Mouse (Mus musculus) forebrain, embryonic 10.5 days (tissue): ENCODE measurements around the gene Myrfl. TPM values are rescaled to one million over a fixed set of nuclear protein-coding genes. Genes with fewer than 3 reads are reported as not detected.
A peak's percentile ranks its signal among the peaks of the same experiment; 100 is the strongest.

Experiments used
- DNase-seq: peaks from one replicate; pipeline ENCODE4 v3.0.0-alpha.2; 2017; ENCODE audit warnings: low spot score; ENCODE audit errors: extremely low spot score
- H3K27ac ChIP-seq: fragments of 300-500 bp; sonication (generic); 2 replicates; pipeline ENCODE4 v1.5.1; 2016; ENCODE audit warnings: mild to moderate bottlenecking
- H3K27me3 ChIP-seq: fragments of 300-500 bp; sonication (generic); 2 replicates; pipeline ENCODE4 v1.6.1; 2016; ENCODE audit warnings: mild to moderate bottlenecking; ENCODE audit not compliant: poor library complexity, severe bottlenecking
- H3K36me3 ChIP-seq: fragments of 300-500 bp; sonication (generic); replicated peaks from 2 replicates; pipeline ENCODE4 v1.6.1; 2016; ENCODE audit warnings: mild to moderate bottlenecking, moderate library complexity
- H3K4me1 ChIP-seq: fragments of 300-500 bp; sonication (generic); 2 replicates; pipeline ENCODE4 v1.6.1; 2016
- H3K4me3 ChIP-seq: fragments of 300-500 bp; sonication (generic); 2 replicates; pipeline ENCODE4 v1.5.1; 2016; ENCODE audit warnings: mild to moderate bottlenecking, moderate library complexity
- H3K9me3 ChIP-seq: fragments of 300-500 bp; sonication (generic); 2 replicates; pipeline ENCODE4 v1.6.1; 2016; ENCODE audit warnings: mild to moderate bottlenecking, moderate library complexity
- WGBS: fragments of 180-500 bp; shearing (Covaris S2); methylation state at CpG from one replicate; pipeline ENCODE4 v1.1.7; 2016; 5-methylcytosine and 5-hydroxymethylcytosine counted together
- polyA plus RNA-seq: library from polyadenylated mRNA; unstranded; fragments of >200 nt; fragmentation: Nextera tagmentation; extraction: Ambion mirVana; gene quantifications from 2 replicates; pipeline ENCODE4 v1.2.1, GENCODE M21; 2016

The Myrfl gene
- polyA plus RNA-seq, 1 experiment from 2014 or later = not detected

DNA sequence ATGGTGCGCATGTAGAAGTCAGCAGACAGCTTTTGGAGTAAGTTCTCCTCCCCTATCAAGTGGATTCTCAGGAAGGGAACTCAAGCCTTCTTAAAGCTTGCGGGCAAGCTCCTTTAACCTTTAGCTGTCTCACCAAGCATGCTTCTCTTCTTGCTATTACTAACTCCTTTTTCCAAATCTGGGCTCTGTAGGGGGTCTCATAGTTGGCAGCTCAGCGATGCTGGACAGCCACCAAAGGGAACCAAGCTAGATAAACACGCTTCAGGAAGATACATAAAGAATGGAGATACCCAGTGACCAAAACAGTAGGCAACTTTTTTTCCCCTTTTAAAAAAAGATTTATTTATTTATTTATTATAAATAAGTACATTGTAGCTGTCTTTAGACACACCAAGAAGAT is 136.9 kb downstream of the Myrfl start:
- no peak overlapping the region for H3K4me3 ChIP-seq
- DNase-seq = no peak
- H3K27ac ChIP-seq = no peak overlapping the region
- H3K36me3 ChIP-seq = no peaks in the 10 kb centered on the region
- 94% methylated on average over 4 of the region's 4 CpGs for WGBS
- peaks cover 18% of the 10 kb centered on the region for H3K4me1 ChIP-seq
- 0 out of 2 replicates have a peak, but pooled peaks cover under 1% of the 10 kb centered on the region for H3K9me3 ChIP-seq
- H3K27me3 ChIP-seq = no peaks in the 10 kb centered on the region

DNA sequence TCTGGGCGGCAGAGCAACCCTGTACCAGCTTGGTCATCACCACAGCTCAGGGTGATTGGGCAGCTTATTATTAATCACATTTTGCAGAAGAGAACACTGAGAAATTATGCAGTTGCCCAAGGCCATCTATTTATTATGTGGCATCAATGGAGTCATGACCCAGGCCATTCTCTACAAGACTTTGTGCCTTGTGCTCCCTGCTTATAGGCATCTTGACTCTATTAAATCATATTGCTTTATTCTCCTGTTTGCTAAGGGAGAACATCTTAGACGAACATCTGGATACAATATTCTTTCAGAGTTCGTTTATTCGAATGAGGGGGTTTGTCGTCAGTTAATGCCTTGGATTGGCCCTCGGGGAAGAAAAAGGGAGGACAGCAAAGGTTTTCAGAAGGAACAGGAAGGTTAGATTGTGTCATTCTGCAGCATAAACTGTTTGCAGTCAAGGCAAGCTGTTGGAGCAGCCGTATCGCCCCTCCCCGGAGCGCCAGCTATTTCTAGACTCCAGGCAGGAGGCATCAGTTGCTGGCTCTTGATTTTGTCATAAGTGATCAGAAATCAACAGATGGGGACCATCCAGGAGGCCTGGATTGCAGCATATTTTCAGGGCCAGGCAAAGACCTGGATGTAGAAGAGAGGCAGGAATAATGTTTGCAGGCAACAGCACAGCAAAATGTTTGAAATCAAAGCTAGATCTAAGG is 140.7 kb downstream of the Myrfl start:
- H3K4me3 ChIP-seq = no peak overlapping the region
- DNase-seq = no peak
- WGBS = 66% methylated on average over 10 of the region's 10 CpGs
- H3K9me3 ChIP-seq = no peaks in the 10 kb centered on the region
- no peaks in the 10 kb centered on the region for H3K27me3 ChIP-seq
- H3K27ac ChIP-seq = peak overlapping the region; percentile 41
- H3K36me3 ChIP-seq = no peaks in the 10 kb centered on the region
- peaks cover 12% of the 10 kb centered on the region; the same call in 1 of the 2 replicates for H3K4me1 ChIP-seq

DNA sequence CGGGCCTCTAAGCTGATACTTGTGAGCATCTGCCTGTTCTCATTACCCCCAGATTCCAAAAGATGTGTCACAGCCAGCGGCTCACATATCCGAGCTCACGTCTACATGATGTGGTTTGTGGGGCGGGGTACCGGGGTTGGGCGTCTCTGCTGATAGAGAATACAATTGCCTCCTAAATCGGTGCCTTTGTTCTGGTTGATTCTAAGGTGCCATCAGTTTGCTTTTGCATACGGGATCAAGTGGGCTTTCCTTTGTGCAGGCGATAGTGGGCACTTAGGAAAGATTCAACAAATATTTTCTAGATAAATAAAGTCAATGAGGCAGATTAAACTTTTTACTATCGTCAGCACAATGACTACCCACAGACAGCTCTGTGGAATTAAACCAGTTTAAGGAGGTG is 141.8 kb downstream of the Myrfl start:
- Histone ChIP-seq H3K9me3 (no peaks in the 10 kb centered on the region), H3K36me3 (no peaks in the 10 kb centered on the region), H3K27ac (no peak overlapping the region), H3K4me1 (peaks cover 9% of the 10 kb centered on the region; the same call in 1 of the 2 replicates), H3K4me3 (no peak overlapping the region), H3K27me3 (no peaks in the 10 kb centered on the region)
- 87% methylated on average over 11 of the region's 11 CpGs for WGBS
- no peak for DNase-seq

DNA sequence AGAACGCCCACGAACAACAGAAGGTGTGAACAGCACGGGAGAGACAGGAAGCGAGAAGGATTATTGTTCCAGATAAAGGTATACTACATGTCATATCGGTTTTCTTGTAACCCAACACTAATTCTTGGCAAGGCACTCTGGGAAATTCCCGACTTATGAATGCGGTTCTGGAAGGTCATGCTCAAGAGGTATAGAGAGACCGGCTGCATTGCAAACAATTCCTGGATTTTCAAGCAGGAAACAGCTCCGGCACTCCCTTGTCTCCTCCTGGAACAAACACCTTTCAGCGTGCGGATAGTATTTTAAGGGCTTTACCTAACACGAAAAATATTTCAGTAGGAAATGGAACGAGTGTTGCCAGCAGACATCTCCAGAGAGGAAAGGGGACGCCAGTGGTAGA is 145.8 kb downstream of the Myrfl start:
- H3K4me3 ChIP-seq = no peak overlapping the region
- 86% methylated on average over 14 of the region's 14 CpGs for WGBS
- no peak overlapping the region for H3K27ac ChIP-seq
- H3K36me3 ChIP-seq = no peaks in the 10 kb centered on the region
- no peaks in the 10 kb centered on the region for H3K9me3 ChIP-seq
- DNase-seq = no peak
- no peaks in the 10 kb centered on the region for H3K27me3 ChIP-seq
- H3K4me1 ChIP-seq = 0 out of 2 replicates have a peak, but pooled peaks cover 4% of the 10 kb centered on the region

DNA sequence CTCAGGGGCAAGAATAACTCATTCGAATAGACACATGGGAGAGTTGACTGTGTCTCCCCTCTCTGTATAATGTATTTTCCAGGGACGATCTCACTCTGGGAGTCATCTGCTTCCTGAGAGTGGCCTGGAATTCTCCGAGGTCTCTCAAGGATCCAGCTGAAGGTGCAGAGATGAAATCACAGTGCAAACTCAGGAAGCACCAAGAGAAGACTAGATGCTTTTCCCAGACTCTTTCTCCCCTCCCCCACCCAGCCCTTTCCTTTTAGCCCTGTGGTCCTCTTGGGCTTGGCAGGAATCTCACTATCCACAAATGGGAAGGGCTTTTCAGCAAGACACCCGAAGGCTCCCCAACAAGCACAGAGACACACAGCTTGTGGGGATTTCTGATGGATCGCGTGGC is 146.7 kb downstream of the Myrfl start:
- Histone ChIP-seq H3K9me3 (no peaks in the 10 kb centered on the region), H3K4me3 (no peak overlapping the region), H3K27me3 (no peaks in the 10 kb centered on the region), H3K4me1 (0 out of 2 replicates have a peak, but pooled peaks cover 4% of the 10 kb centered on the region), H3K27ac (no peak overlapping the region), H3K36me3 (no peaks in the 10 kb centered on the region)
- DNase-seq = no peak
- 86% methylated on average over 6 of the region's 6 CpGs for WGBS

DNA sequence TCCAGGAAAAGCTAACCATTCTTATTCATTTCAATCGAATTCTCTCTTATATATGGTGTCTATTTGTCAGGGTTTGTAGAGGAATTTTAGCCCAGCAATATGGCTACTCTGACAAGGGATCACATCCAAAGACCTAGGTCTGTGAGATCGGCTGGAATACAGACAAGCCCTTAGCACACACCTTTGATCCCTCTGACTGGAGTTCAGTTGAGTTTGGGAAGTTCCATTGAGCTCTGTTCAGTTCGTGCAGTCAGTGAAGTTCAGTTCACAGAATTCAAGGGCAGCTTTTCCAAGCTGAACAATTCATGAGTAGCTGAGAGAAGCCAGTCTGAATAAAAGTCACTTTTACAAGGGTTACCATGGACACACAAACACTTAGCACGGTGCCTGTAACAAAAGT is 148.0 kb downstream of the Myrfl start:
- 83% methylated on average over 4 of the region's 4 CpGs for WGBS
- no peak overlapping the region for H3K27ac ChIP-seq
- no peaks in the 10 kb centered on the region for H3K9me3 ChIP-seq
- H3K27me3 ChIP-seq = no peaks in the 10 kb centered on the region
- H3K4me1 ChIP-seq = 0 out of 2 replicates have a peak, but pooled peaks cover 4% of the 10 kb centered on the region
- no peaks in the 10 kb centered on the region for H3K36me3 ChIP-seq
- no peak overlapping the region for H3K4me3 ChIP-seq
- no peak for DNase-seq

DNA sequence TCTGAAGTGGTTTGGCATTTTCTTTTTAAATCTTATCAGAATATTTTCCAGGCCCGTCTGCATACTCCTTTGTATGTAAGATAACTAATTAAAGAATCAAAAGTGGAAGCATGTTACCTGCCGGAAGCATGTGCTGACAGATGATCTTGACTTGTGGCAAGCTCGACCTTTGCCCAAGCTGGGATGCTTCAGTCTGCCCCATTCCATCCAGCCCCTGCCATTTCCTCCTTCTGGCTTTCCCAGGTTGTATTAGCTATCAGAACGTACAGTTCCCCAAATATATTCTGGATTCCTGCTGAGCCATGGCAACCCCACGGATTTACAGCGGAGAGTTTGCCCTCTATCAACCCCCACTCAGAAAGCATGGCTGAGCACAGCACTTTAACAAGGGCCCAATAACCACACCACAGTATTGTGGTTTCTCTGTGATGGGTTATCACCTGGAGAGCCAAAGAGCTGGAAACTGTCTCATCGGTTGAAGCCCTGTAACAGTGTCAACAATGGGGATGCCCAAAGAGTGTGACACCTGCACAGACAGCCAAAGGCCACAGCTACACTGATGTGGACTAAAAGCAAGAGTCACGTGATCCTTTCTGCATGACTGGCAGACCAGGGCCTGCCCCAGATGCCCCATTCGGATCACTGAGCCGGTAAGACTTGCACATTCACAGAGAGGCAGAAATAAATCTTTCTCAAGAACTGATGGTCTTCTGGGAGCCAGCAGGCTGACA is 150.3 kb downstream of the Myrfl start:
- H3K36me3 ChIP-seq = no peaks in the 10 kb centered on the region
- 0 out of 2 replicates have a peak, but pooled peaks cover 4% of the 10 kb centered on the region for H3K4me1 ChIP-seq
- H3K4me3 ChIP-seq = no peak overlapping the region
- no peak overlapping the region for H3K27ac ChIP-seq
- WGBS = 87% methylated on average over 10 of the region's 10 CpGs
- no peak for DNase-seq
- no peaks in the 10 kb centered on the region for H3K27me3 ChIP-seq
- no peaks in the 10 kb centered on the region for H3K9me3 ChIP-seq

DNA sequence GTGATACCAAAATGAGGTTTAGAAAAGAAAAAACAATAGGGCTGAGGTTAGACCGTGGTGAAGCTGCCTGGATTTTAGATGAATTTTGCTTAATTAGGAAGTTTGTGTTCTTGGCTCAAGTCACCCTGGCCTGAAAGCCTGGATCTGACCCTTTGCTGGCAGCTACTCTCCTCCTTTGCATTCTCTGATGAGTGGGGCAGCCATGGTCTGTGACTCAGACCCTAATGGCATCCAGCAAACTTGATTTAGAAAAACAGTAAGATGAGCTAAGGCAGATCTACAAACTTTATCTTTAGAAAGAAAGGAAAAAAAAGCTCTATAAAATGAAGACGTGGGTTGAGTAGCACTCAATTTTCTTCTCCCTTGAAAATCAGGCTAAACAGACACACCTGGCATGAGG is 154.0 kb downstream of the Myrfl start:
- DNase-seq = no peak
- no peaks in the 10 kb centered on the region for H3K27me3 ChIP-seq

DNA sequence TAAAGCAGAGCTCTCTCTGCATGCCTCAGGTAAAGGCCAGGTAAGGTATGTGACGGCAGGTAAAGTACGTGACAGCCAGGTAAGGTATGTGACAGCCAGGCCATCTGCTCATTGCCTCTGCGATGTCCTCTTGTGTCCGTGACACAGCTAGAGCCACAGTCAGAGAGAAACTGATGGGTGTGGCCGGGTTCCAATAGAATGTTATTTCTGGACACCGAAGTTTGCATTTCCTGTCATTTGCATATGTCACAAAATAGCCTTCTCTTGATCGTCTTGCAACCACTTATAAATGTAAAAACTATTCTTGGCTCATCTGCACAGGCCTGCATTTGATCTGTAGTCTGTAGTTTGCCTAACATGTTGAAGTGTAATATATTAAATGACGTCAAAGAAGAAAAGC is 154.5 kb downstream of the Myrfl start:
- Histone ChIP-seq H3K4me1 (peaks cover 11% of the 10 kb centered on the region; the same call in 1 of the 2 replicates), H3K27ac (no peak overlapping the region), H3K4me3 (no peak overlapping the region), H3K36me3 (no peaks in the 10 kb centered on the region), H3K9me3 (no peaks in the 10 kb centered on the region), H3K27me3 (no peaks in the 10 kb centered on the region)
- WGBS = 93% methylated on average over 8 of the region's 8 CpGs
- no peak for DNase-seq

More for the DNA sequence above, 154.0 kb downstream of the Myrfl start:
- Histone ChIP-seq H3K9me3 (no peaks in the 10 kb centered on the region), H3K4me1 (peaks cover 11% of the 10 kb centered on the region; the same call in 1 of the 2 replicates), H3K27ac (no peak overlapping the region), H3K36me3 (no peaks in the 10 kb centered on the region), H3K4me3 (no peak overlapping the region)
- WGBS = 84% methylated on average over 2 of the region's 2 CpGs

DNA sequence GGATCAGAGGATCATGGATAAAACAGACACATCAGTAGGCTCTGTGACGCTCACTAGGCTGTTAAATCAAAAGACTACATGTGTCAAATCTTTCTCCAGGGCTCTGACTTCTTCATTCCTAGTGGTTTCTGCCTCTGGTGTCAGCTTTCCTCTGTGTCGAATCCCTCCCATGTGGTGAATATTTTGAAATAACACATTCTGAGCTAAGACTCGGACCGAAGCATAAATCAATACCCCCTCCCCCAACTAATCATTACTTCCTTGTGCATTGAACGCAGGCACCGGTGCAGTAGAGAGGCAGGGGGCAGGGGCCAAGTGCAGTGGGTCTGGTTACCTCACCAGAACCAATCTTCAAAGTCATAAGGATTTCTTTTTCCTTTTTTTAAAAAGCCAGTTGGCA is 155.4 kb downstream of the Myrfl start:
- H3K9me3 ChIP-seq = no peaks in the 10 kb centered on the region
- no peak for DNase-seq
- WGBS = 74% methylated on average over 6 of the region's 6 CpGs

DNA sequence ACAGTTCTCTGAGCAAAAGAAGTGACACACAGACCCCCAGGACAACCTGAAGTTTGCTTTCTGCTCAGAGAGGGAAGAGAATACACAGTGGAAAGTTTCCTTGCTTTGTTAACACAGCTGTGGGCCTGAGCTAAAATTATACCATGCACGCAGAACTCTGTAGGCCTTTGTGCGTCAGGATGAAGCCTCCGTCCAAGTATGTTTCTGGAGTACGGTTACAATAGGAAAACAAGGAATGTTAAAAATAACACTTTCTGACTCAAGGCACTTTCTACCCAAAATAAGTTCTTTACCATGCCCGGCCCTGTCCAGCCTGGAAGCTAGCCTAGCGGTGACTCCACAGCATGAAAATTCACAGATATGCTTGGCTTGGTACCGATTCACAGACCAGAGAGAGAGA is 156.6 kb downstream of the Myrfl start:
- 0 out of 2 replicates have a peak overlapping the region, but pooled peaks have one; percentile 5 for H3K27ac ChIP-seq
- WGBS = 82% methylated on average over 7 of the region's 7 CpGs
- H3K36me3 ChIP-seq = no peaks in the 10 kb centered on the region

More for the DNA sequence above, 155.4 kb downstream of the Myrfl start:
- Histone ChIP-seq H3K4me1 (peaks cover 11% of the 10 kb centered on the region; the same call in 1 of the 2 replicates), H3K36me3 (no peaks in the 10 kb centered on the region), H3K27me3 (no peaks in the 10 kb centered on the region), H3K27ac (no peak overlapping the region), H3K4me3 (no peak overlapping the region)

DNA sequence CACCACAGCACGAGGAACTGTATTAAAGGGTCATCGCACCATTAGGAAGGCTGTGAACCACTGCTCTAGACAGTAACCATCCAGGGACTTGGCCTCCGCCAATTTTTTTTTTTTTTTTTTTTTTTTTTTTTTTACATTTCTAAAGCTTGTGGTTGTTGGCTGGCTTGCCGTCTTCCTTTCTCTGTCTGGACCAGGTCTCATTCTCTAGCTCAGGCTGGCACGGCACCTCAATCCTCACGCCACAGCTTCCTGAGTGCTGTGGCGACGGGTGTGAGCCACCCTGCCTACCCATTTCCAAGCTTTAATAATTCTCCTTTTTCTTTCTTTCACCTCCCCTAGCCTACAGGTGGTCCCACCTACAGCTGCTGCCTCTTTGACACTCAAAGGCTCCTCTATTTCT is 158.2 kb downstream of the Myrfl start:
- Histone ChIP-seq H3K9me3 (no peaks in the 10 kb centered on the region), H3K4me1 (peaks cover 11% of the 10 kb centered on the region; the same call in 1 of the 2 replicates), H3K36me3 (no peaks in the 10 kb centered on the region), H3K27ac (no peak overlapping the region), H3K4me3 (no peak overlapping the region), H3K27me3 (no peaks in the 10 kb centered on the region)
- no peak for DNase-seq
- 96% methylated on average over 8 of the region's 8 CpGs for WGBS

More for the DNA sequence above, 156.6 kb downstream of the Myrfl start:
- Histone ChIP-seq H3K9me3 (no peaks in the 10 kb centered on the region), H3K4me1 (peaks cover 11% of the 10 kb centered on the region; the same call in 1 of the 2 replicates), H3K27me3 (no peaks in the 10 kb centered on the region), H3K4me3 (no peak overlapping the region)
- no peak for DNase-seq

DNA sequence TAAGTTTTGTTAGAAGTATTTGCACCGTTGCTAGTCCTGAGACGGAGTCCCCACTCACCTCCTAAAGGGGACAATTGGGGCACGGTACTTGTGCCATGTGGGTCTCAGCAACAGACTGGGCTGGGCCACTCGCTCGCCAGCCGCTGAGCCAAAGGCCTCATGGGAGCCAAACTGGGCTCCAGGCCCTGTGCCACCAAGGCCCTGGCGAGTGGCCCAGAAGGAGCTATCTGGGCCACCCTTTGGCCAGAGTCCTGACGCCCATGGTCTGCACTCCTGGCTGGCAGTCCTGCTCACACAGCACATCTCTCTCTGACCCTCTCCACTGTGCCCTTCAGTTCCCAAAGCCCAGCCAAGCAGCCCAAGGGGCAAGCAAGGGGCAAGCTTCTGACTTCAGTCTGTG is 161.1 kb downstream of the Myrfl start:
- H3K27me3 ChIP-seq = no peaks in the 10 kb centered on the region
- H3K27ac ChIP-seq = peak overlapping the region; percentile 20; the same call in 1 of the 2 replicates
- no peaks in the 10 kb centered on the region for H3K36me3 ChIP-seq
- no peak overlapping the region for H3K4me3 ChIP-seq
- no peak for DNase-seq
- 88% methylated on average over 8 of the region's 8 CpGs for WGBS
- no peaks in the 10 kb centered on the region for H3K9me3 ChIP-seq
- H3K4me1 ChIP-seq = peaks cover 8% of the 10 kb centered on the region; the same call in 1 of the 2 replicates
